Mouse (Mus musculus) skeletal muscle tissue, postnatal 0 days (tissue): ENCODE measurements around the gene Cgnl1. TPM values are rescaled to one million over a fixed set of nuclear protein-coding genes. Genes with fewer than 3 reads are reported as not detected.

ENCODE experiments used
- polyA plus RNA-seq: library from polyadenylated mRNA; unstranded; fragments of >200 nt; fragmentation: Nextera tagmentation; extraction: Ambion mirVana; gene quantifications from 2 replicates; pipeline ENCODE4 v1.2.1, GENCODE M21; 2015

Cgnl1 gene
- 4.8 and 7.1 TPM in 2 replicates for polyA plus RNA-seq

GRCm38 (mm10) chr9:71770991-71771767 is at the start of gene Cgnl1:
TSS of gene Cgnl1 (minus strand) at chr9:71771602.

GRCm38 (mm10) chr9:71591938-71592548 is 179.4 kb downstream of the Cgnl1 start, which contains the start of gene Myzap:
TSS of gene Myzap (minus strand) at chr9:71592360.

Other genes starting within 250 kb of the Cgnl1 start
- 22.7 and 25.6 TPM in 2 replicates for gene Myzap, start 179.2 kb downstream of the Cgnl1 start, polyA plus RNA-seq